Mouse (Mus musculus): ENCODE results near the gene Pan2. TPM values are rescaled to one million over a fixed set of nuclear protein-coding genes. Genes with fewer than 3 reads are reported as not detected.
A peak's percentile ranks its signal among the peaks of the same experiment; 100 is the strongest.
"Not testable (repeated sequence)": the region's sequence is repeated elsewhere in the genome, so short reads cannot be mapped to it uniquely, and the experiment has no call there.

Pan2 gene
- total RNA-seq, 2 experiments from 2014 or later = 15.8 TPM

- Histone ChIP-seq H3K4me3 (no peak overlapping the region), H3K27ac (no peak overlapping the region)
- intact Hi-C loops (cut with DNase I) = loop anchor here (1.0 kb wide), 1 partner anchor 71 kb away; no protein-coding TSS in a partner anchor
- peak; percentile 84 for TF ChIP-seq CTCF (IDR thresholded peaks at IDR 0.05)
- peak; percentile 40 to 59 for DNase-seq (ENCODE audit: extremely low spot score in 1 of 2, low spot score in 2 of 2)
Measured at GRCm38 (mm10) chr10:128283604-128284579, 19.2 kb upstream of the Pan2 start.

- H3K4me3 ChIP-seq; DNase-seq (ENCODE audit: extremely low spot score in 1 of 2, low spot score in 2 of 2); intact Hi-C loops (cut with DNase I); H3K27ac ChIP-seq: not testable (repeated sequence)
Measured at GRCm38 (mm10) chr10:128290594-128290993, 12.5 kb upstream of the Pan2 start.

GRCm38 (mm10) chr10:128296370-128297090, 6.6 kb upstream of the Pan2 start:
- DNase-seq (ENCODE audit: extremely low spot score in 1 of 2, low spot score in 2 of 2) = no peak
- TF ChIP-seq CTCF (IDR thresholded peaks at IDR 0.05) = no peak
- Histone ChIP-seq H3K27ac (no peak overlapping the region), H3K4me3 (no peak overlapping the region)
- intact Hi-C loops (cut with DNase I) = no loop called here

GRCm38 (mm10) chr10:128297221-128297620, 5.9 kb upstream of the Pan2 start:
- Histone ChIP-seq H3K27ac (no peak overlapping the region), H3K4me3 (no peak overlapping the region)
- no peak for TF ChIP-seq CTCF (IDR thresholded peaks at IDR 0.05)
- no peak for DNase-seq (ENCODE audit: extremely low spot score in 1 of 2, low spot score in 2 of 2)
- intact Hi-C loops (cut with DNase I) = no loop called here

GRCm38 (mm10) chr10:128297622-128298021, 5.5 kb upstream of the Pan2 start:
- Histone ChIP-seq H3K4me3 (no peak overlapping the region), H3K27ac (no peak overlapping the region)
- intact Hi-C loops (cut with DNase I) = no loop called here
- DNase-seq (ENCODE audit: extremely low spot score in 1 of 2, low spot score in 2 of 2) = no peak
- TF ChIP-seq CTCF (IDR thresholded peaks at IDR 0.05) = no peak

- TF ChIP-seq CTCF (IDR thresholded peaks at IDR 0.05) = no peak
- H3K4me3 ChIP-seq = no peak overlapping the region
- H3K27ac ChIP-seq = no peak overlapping the region
- intact Hi-C loops (cut with DNase I) = no loop called here
- no peak for DNase-seq (ENCODE audit: extremely low spot score in 1 of 2, low spot score in 2 of 2)
Measured at GRCm38 (mm10) chr10:128298243-128298642, 4.9 kb upstream of the Pan2 start.

- no peak within 1 kb of the TSS for H3K27ac ChIP-seq
- DNase-seq (ENCODE audit: extremely low spot score in 1 of 2, low spot score in 2 of 2) = no peak
- intact Hi-C loops (cut with DNase I) = no loop called here
- TF ChIP-seq CTCF (IDR thresholded peaks at IDR 0.05) = no peak
- H3K4me3 ChIP-seq = no peak within 1 kb of the TSS
Measured at GRCm38 (mm10) chr10:128298702-128299171, 4.4 kb upstream of the Pan2 start, which contains the start of gene Il23a. Il23a (minus strand) TSS chr10:128298752.

GRCm38 (mm10) chr10:128302357-128302756, 778 bp upstream of the Pan2 start:
- peak overlapping the region; percentile 99 for H3K27ac ChIP-seq
- no peak for TF ChIP-seq CTCF (IDR thresholded peaks at IDR 0.05)
- intact Hi-C loops (cut with DNase I) = no loop called here
- DNase-seq (ENCODE audit: extremely low spot score in 1 of 2, low spot score in 2 of 2) = no peak
- H3K4me3 ChIP-seq = peak overlapping the region; percentile 82

- Histone ChIP-seq H3K4me3 (peak overlapping the region; percentile 82), H3K27ac (peak overlapping the region; percentile 99)
- intact Hi-C loops (cut with DNase I) = loop anchor here (1.0 kb wide), 1 partner anchor 20 kb away; the partner anchor contains the start of gene Cnpy2
- DNase-seq (ENCODE audit: extremely low spot score in 1 of 2, low spot score in 2 of 2) = no peak
- no peak for TF ChIP-seq CTCF (IDR thresholded peaks at IDR 0.05)
Measured at GRCm38 (mm10) chr10:128302785-128303125, 380 bp upstream of the Pan2 start.

- DNase-seq (ENCODE audit: extremely low spot score in 1 of 2, low spot score in 2 of 2) = no peak
- intact Hi-C loops (cut with DNase I) = no loop called here
- no peak for TF ChIP-seq CTCF (IDR thresholded peaks at IDR 0.05)
- H3K27ac ChIP-seq = no peak overlapping the region
- H3K4me3 ChIP-seq = no peak overlapping the region
Measured at GRCm38 (mm10) chr10:128309654-128310053, 6.5 kb downstream of the Pan2 start.

- intact Hi-C loops (cut with DNase I) = no loop called here
- DNase-seq (ENCODE audit: extremely low spot score in 1 of 2, low spot score in 2 of 2) = no peak
- no peak overlapping the region for H3K4me3 ChIP-seq
- no peak overlapping the region for H3K27ac ChIP-seq
- no peak for TF ChIP-seq CTCF (IDR thresholded peaks at IDR 0.05)
Measured at GRCm38 (mm10) chr10:128310177-128310576, 7.0 kb downstream of the Pan2 start.

- intact Hi-C loops (cut with DNase I) = no loop called here
- Histone ChIP-seq H3K27ac (no peak overlapping the region), H3K4me3 (no peak overlapping the region)
- TF ChIP-seq CTCF (IDR thresholded peaks at IDR 0.05) = no peak
- DNase-seq (ENCODE audit: extremely low spot score in 1 of 2, low spot score in 2 of 2) = no peak
Measured at GRCm38 (mm10) chr10:128310902-128311301, 7.8 kb downstream of the Pan2 start.
